Mouse (Mus musculus) liver, embryonic 13.5 days (tissue): ENCODE results near the gene Snx21. TPM values are rescaled to one million over a fixed set of nuclear protein-coding genes. Genes with fewer than 3 reads are reported as not detected.
"Not testable (repeated sequence)": the region's sequence is repeated elsewhere in the genome, so short reads cannot be mapped to it uniquely, and the experiment has no call there.

Source experiments
- ATAC-seq: fragments of 200-750 bp; cut with Nextera tagmentation; 2 replicates; pipeline ENCODE4 v1.8.0; 2017; ENCODE audit warnings: low read depth, mild to moderate bottlenecking, moderate number of reproducible peaks, moderate library complexity
- DNase-seq: peaks from one replicate; pipeline ENCODE4 v3.0.0; 2022
- H3K27ac ChIP-seq: fragments of 300-500 bp; sonication (generic); 2 replicates; pipeline ENCODE4 v1.5.1; 2015; ENCODE audit warnings: moderate library complexity, mild to moderate bottlenecking, inconsistent platforms
- H3K27me3 ChIP-seq: fragments of 300-500 bp; sonication (generic); 2 replicates; pipeline ENCODE4 v1.6.1; 2015; ENCODE audit warnings: mild to moderate bottlenecking, inconsistent platforms
- H3K36me3 ChIP-seq: fragments of 300-500 bp; sonication (generic); 2 replicates; pipeline ENCODE4 v1.6.1; 2015; ENCODE audit warnings: mild to moderate bottlenecking, inconsistent platforms
- H3K4me1 ChIP-seq: fragments of 300-500 bp; sonication (generic); replicated peaks from 2 replicates; pipeline ENCODE4 v1.6.1; 2015; ENCODE audit warnings: inconsistent platforms
- H3K4me2 ChIP-seq: fragments of 300-500 bp; sonication (generic); 2 replicates; pipeline ENCODE4 v1.6.1; 2015; ENCODE audit warnings: inconsistent platforms, mild to moderate bottlenecking, moderate library complexity
- H3K4me3 ChIP-seq: fragments of 300-500 bp; sonication (generic); replicated peaks from 2 replicates; pipeline ENCODE4 v1.5.1; 2015; ENCODE audit warnings: mild to moderate bottlenecking, inconsistent platforms
- H3K9ac ChIP-seq: fragments of 300-500 bp; sonication (generic); 2 replicates; pipeline ENCODE4 v1.6.1; 2015; ENCODE audit warnings: mild to moderate bottlenecking, inconsistent platforms
- H3K9me3 ChIP-seq: fragments of 300-500 bp; sonication (generic); replicated peaks from 2 replicates; pipeline ENCODE4 v1.6.1; 2016; ENCODE audit warnings: inconsistent platforms
- WGBS: fragments of 180-500 bp; shearing (Covaris S2); methylation state at CpG from one replicate; pipeline ENCODE4 v1.1.7; 2015; ENCODE audit not compliant: insufficient replicate concordance; 5-methylcytosine and 5-hydroxymethylcytosine counted together
- polyA plus RNA-seq: library from polyadenylated mRNA; unstranded; fragments of >200 nt; fragmentation: Nextera tagmentation; extraction: Ambion mirVana; gene quantifications from 2 replicates; pipeline ENCODE4 v1.2.1, GENCODE M21; 2015

Snx21 gene
- polyA plus RNA-seq, 1 experiment from 2014 or later: 4.1 TPM

- Histone ChIP-seq H3K36me3 (peaks cover 88% of the 10 kb centered on the region), H3K27me3 (no peaks in the 10 kb centered on the region), H3K4me1 (peaks cover 22% of the 10 kb centered on the region), H3K27ac (no peak overlapping the region; the same call in 1 of the 2 replicates), H3K4me2 (no peak overlapping the region), H3K4me3 (no peak overlapping the region), H3K9ac (no peak overlapping the region), H3K9me3 (no peaks in the 10 kb centered on the region)
- peak; percentile 71 for DNase-seq
- WGBS: 38% methylated on average over 5 of the region's 5 CpGs
- peak; percentile 73 for ATAC-seq
Measured at GRCm38 (mm10) chr2:164794293-164794692, 8.7 kb downstream of the Snx21 start.

GRCm38 (mm10) chr2:164795868-164796267 is 10.2 kb downstream of the Snx21 start:
- peaks cover 11% of the 10 kb centered on the region for H3K4me1 ChIP-seq
- 72% methylated on average over 4 of the region's 4 CpGs for WGBS
- no peak overlapping the region for H3K4me3 ChIP-seq
- no peak overlapping the region for H3K27ac ChIP-seq
- no peaks in the 10 kb centered on the region for H3K9me3 ChIP-seq
- H3K4me2 ChIP-seq: no peak overlapping the region
- peaks cover 90% of the 10 kb centered on the region for H3K36me3 ChIP-seq
- ATAC-seq: no peak
- no peak for DNase-seq
- H3K27me3 ChIP-seq: no peaks in the 10 kb centered on the region
- H3K9ac ChIP-seq: no peak overlapping the region

- H3K36me3 ChIP-seq: peaks cover 83% of the 10 kb centered on the region
Measured at GRCm38 (mm10) chr2:164798554-164798953, 12.9 kb downstream of the Snx21 start.

GRCm38 (mm10) chr2:164800252-164801004 is 14.8 kb downstream of the Snx21 start:
- H3K4me1 ChIP-seq: peaks cover 16% of the 10 kb centered on the region
- no peaks in the 10 kb centered on the region for H3K27me3 ChIP-seq
- no peaks in the 10 kb centered on the region for H3K9me3 ChIP-seq
- WGBS: 81% methylated on average over 13 of the region's 13 CpGs
- no peak for DNase-seq
- peaks cover 69% of the 10 kb centered on the region for H3K36me3 ChIP-seq
- no peak overlapping the region for H3K27ac ChIP-seq
- no peak overlapping the region for H3K9ac ChIP-seq
- no peak for ATAC-seq
- no peak overlapping the region for H3K4me3 ChIP-seq
- H3K4me2 ChIP-seq: no peak overlapping the region

More at GRCm38 (mm10) chr2:164798554-164798953, 12.9 kb downstream of the Snx21 start:
- not testable (repeated sequence) for ATAC-seq, H3K4me3 ChIP-seq, H3K4me2 ChIP-seq, H3K27ac ChIP-seq, H3K9ac ChIP-seq, H3K27me3 ChIP-seq, DNase-seq, H3K9me3 ChIP-seq
- WGBS: 71% methylated on average over 6 of the region's 6 CpGs
- peaks cover 19% of the 10 kb centered on the region for H3K4me1 ChIP-seq

- no peaks in the 10 kb centered on the region for H3K27me3 ChIP-seq
- DNase-seq: no peak
- H3K4me2 ChIP-seq: peak overlapping the region; percentile 79
- peak overlapping the region; percentile 86 for H3K4me3 ChIP-seq
- H3K9ac ChIP-seq: peak overlapping the region; percentile 89
- peaks cover 35% of the 10 kb centered on the region for H3K4me1 ChIP-seq
- no peak for ATAC-seq
- WGBS: 76% methylated on average over 16 of the region's 16 CpGs
- peaks cover 42% of the 10 kb centered on the region for H3K36me3 ChIP-seq
- peak overlapping the region; percentile 87 for H3K27ac ChIP-seq
- H3K9me3 ChIP-seq: no peaks in the 10 kb centered on the region
Measured at GRCm38 (mm10) chr2:164803201-164803920, 17.7 kb downstream of the Snx21 start.

- Histone ChIP-seq H3K4me3 (peak overlapping the region; percentile 86), H3K9ac (peak overlapping the region; percentile 89), H3K4me1 (peaks cover 35% of the 10 kb centered on the region), H3K4me2 (peak overlapping the region; percentile 79), H3K36me3 (peaks cover 42% of the 10 kb centered on the region), H3K27ac (peak overlapping the region; percentile 87), H3K9me3 (no peaks in the 10 kb centered on the region), H3K27me3 (no peaks in the 10 kb centered on the region)
- DNase-seq (no peak), ATAC-seq (no peak)
- WGBS: 57% methylated on average over 1 of the region's 1 CpGs
Measured at GRCm38 (mm10) chr2:164803921-164804313, 18.3 kb downstream of the Snx21 start.

- H3K4me1 ChIP-seq: peaks cover 35% of the 10 kb centered on the region
- WGBS: under 1% methylated on average over 47 of the region's 47 CpGs
- no peaks in the 10 kb centered on the region for H3K27me3 ChIP-seq
- H3K36me3 ChIP-seq: peaks cover 42% of the 10 kb centered on the region
- peak; percentile 94 for ATAC-seq
- H3K27ac ChIP-seq: peak within 1 kb of the TSS; percentile 99
- H3K4me2 ChIP-seq: peak within 1 kb of the TSS; percentile 92
- no peaks in the 10 kb centered on the region for H3K9me3 ChIP-seq
- peak within 1 kb of the TSS; percentile 90 for H3K9ac ChIP-seq
- peak; percentile 98 for DNase-seq
- peak within 1 kb of the TSS; percentile 86 for H3K4me3 ChIP-seq
Measured at GRCm38 (mm10) chr2:164804533-164805331, 19.1 kb downstream of the Snx21 start, which contains the start of the genes Acot8 and Zswim3. Acot8 (minus strand) TSS chr2:164804882. Zswim3 (plus strand) TSS chr2:164805098.

- peak overlapping the region; percentile 90 for H3K9ac ChIP-seq
- H3K27me3 ChIP-seq: no peaks in the 10 kb centered on the region
- peak overlapping the region; percentile 92 for H3K4me2 ChIP-seq
- peak overlapping the region; percentile 99 for H3K27ac ChIP-seq
- WGBS: under 1% methylated on average over 21 of the region's 21 CpGs
- peaks cover 37% of the 10 kb centered on the region for H3K36me3 ChIP-seq
- no peak for DNase-seq
- H3K9me3 ChIP-seq: no peaks in the 10 kb centered on the region
- peaks cover 35% of the 10 kb centered on the region for H3K4me1 ChIP-seq
- peak; percentile 78 for ATAC-seq
- H3K4me3 ChIP-seq: peak overlapping the region; percentile 86
Measured at GRCm38 (mm10) chr2:164805332-164805718, 19.7 kb downstream of the Snx21 start.

- H3K9ac ChIP-seq: peak overlapping the region; percentile 90; the same call in 1 of the 2 replicates
- 70% methylated on average over 7 of the region's 7 CpGs for WGBS
- peaks cover 26% of the 10 kb centered on the region for H3K36me3 ChIP-seq
- peaks cover 35% of the 10 kb centered on the region for H3K4me1 ChIP-seq
- no peaks in the 10 kb centered on the region for H3K9me3 ChIP-seq
- peak overlapping the region; percentile 16; the same call in 1 of the 2 replicates for H3K27ac ChIP-seq
- no peak for ATAC-seq
- no peak for DNase-seq
- H3K4me2 ChIP-seq: peak overlapping the region; percentile 92
- no peaks in the 10 kb centered on the region for H3K27me3 ChIP-seq
- H3K4me3 ChIP-seq: peak overlapping the region; percentile 86; the same call in 1 of the 2 replicates
Measured at GRCm38 (mm10) chr2:164806614-164807013, 21.0 kb downstream of the Snx21 start.

GRCm38 (mm10) chr2:164813557-164813956 is 27.9 kb downstream of the Snx21 start:
- DNase-seq (no peak), ATAC-seq (no peak)
- Histone ChIP-seq H3K27me3 (no peaks in the 10 kb centered on the region), H3K9ac (no peak overlapping the region), H3K4me3 (no peak overlapping the region), H3K9me3 (no peaks in the 10 kb centered on the region), H3K4me2 (no peak overlapping the region), H3K27ac (no peak overlapping the region), H3K36me3 (peaks cover 22% of the 10 kb centered on the region), H3K4me1 (peaks cover 35% of the 10 kb centered on the region)
- 67% methylated on average over 2 of the region's 2 CpGs for WGBS

- ATAC-seq: peak; percentile 52
- no peak for DNase-seq
- H3K4me3 ChIP-seq: no peak overlapping the region
- peak overlapping the region; percentile 11; the same call in 1 of the 2 replicates for H3K9ac ChIP-seq
- 61% methylated on average over 5 of the region's 5 CpGs for WGBS
- H3K27me3 ChIP-seq: no peaks in the 10 kb centered on the region
- H3K27ac ChIP-seq: peak overlapping the region; percentile 69
- H3K4me2 ChIP-seq: peak overlapping the region; percentile 31
- no peaks in the 10 kb centered on the region for H3K9me3 ChIP-seq
- peaks cover 35% of the 10 kb centered on the region for H3K4me1 ChIP-seq
- H3K36me3 ChIP-seq: peaks cover 16% of the 10 kb centered on the region
Measured at GRCm38 (mm10) chr2:164815348-164815747, 29.7 kb downstream of the Snx21 start.
